Mouse (Mus musculus) forebrain, embryonic 16.5 days (tissue): ENCODE data around the gene Hlx. TPM values are rescaled to one million over a fixed set of nuclear protein-coding genes. Genes with fewer than 3 reads are reported as not detected.

ENCODE experiments used
- ATAC-seq: fragments of 200-750 bp; cut with Nextera tagmentation; 2 replicates; pipeline ENCODE4 v1.8.0; 2017; ENCODE audit warnings: mild to moderate bottlenecking, moderate library complexity
- H3K27ac ChIP-seq: fragments of 300-500 bp; sonication (generic); 2 replicates; pipeline ENCODE4 v1.5.1; 2014; ENCODE audit warnings: low read length, control low read depth
- H3K27me3 ChIP-seq: fragments of 300-500 bp; sonication (generic); replicated peaks from 2 replicates; pipeline ENCODE4 v1.6.1; 2014; ENCODE audit warnings: low read length; ENCODE audit not compliant: control insufficient read depth, insufficient read depth
- H3K36me3 ChIP-seq: fragments of 300-500 bp; sonication (generic); 2 replicates; pipeline ENCODE4 v1.6.1; 2014; ENCODE audit not compliant: control insufficient read depth, insufficient read depth
- H3K4me1 ChIP-seq: fragments of 300-500 bp; sonication (generic); replicated peaks from 2 replicates; pipeline ENCODE4 v1.6.1; 2014; ENCODE audit warnings: low read length; ENCODE audit not compliant: control insufficient read depth, insufficient read depth
- H3K4me2 ChIP-seq: fragments of 300-500 bp; sonication (generic); 2 replicates; pipeline ENCODE4 v1.6.1; 2014; ENCODE audit warnings: mild to moderate bottlenecking, low read length, control low read depth
- H3K4me3 ChIP-seq: fragments of 300-500 bp; sonication (generic); replicated peaks from 2 replicates; pipeline ENCODE4 v1.5.1; 2014; ENCODE audit warnings: mild to moderate bottlenecking, low read length, control low read depth
- H3K9ac ChIP-seq: fragments of 300-500 bp; sonication (generic); replicated peaks from 2 replicates; pipeline ENCODE4 v1.6.1; 2014; ENCODE audit warnings: low read depth, low read length, control low read depth
- H3K9me3 ChIP-seq: fragments of 300-500 bp; sonication (generic); 2 replicates; pipeline ENCODE4 v1.6.1; 2016; ENCODE audit warnings: low read length; ENCODE audit not compliant: control insufficient read depth
- WGBS: fragments of 180-500 bp; shearing (Covaris S2); extraction: QIAGEN DNeasy Blood & Tissue Kit; methylation state at CpG from one replicate; pipeline ENCODE4 v1.1.7; 2014; 5-methylcytosine and 5-hydroxymethylcytosine counted together
- polyA plus RNA-seq: library from polyadenylated mRNA; unstranded; fragments of >200 nt; fragmentation: Nextera tagmentation; extraction: Ambion mirVana; gene quantifications from 2 replicates; pipeline ENCODE4 v1.2.1, GENCODE M21; 2015

The Hlx gene
- polyA plus RNA-seq, 1 experiment from 2014 or later, result 1.8 TPM

- Histone ChIP-seq H3K4me3 (no peak overlapping the region), H3K9ac (no peak overlapping the region), H3K36me3 (no peaks in the 10 kb centered on the region), H3K27me3 (peaks cover 69% of the 10 kb centered on the region), H3K27ac (no peak overlapping the region), H3K4me1 (peaks cover 19% of the 10 kb centered on the region), H3K4me2 (no peak overlapping the region), H3K9me3 (no peaks in the 10 kb centered on the region)
- under 1% methylated on average over 27 of the region's 27 CpGs for WGBS
- no peak for ATAC-seq
Measured at GRCm38 (mm10) chr1:184734067-184734830, 1.8 kb upstream of the Hlx start.

- 2% methylated on average over 28 of the region's 28 CpGs for WGBS
- ATAC-seq, result no peak
- Histone ChIP-seq H3K27me3 (peaks cover 66% of the 10 kb centered on the region), H3K27ac (no peak overlapping the region), H3K36me3 (no peaks in the 10 kb centered on the region), H3K4me3 (no peak overlapping the region; the same call in 1 of the 2 replicates), H3K4me2 (no peak overlapping the region), H3K4me1 (peaks cover 19% of the 10 kb centered on the region), H3K9me3 (no peaks in the 10 kb centered on the region), H3K9ac (no peak overlapping the region)
Measured at GRCm38 (mm10) chr1:184733300-184734066, 1.1 kb upstream of the Hlx start.

- peaks cover 70% of the 10 kb centered on the region for H3K27me3 ChIP-seq
- peak overlapping the region; percentile 45 for H3K4me3 ChIP-seq
- H3K9me3 ChIP-seq, result no peaks in the 10 kb centered on the region
- no peak overlapping the region; the same call in 1 of the 2 replicates for H3K27ac ChIP-seq
- WGBS, result under 1% methylated on average over 83 of the region's 85 CpGs
- peaks cover 30% of the 10 kb centered on the region for H3K4me1 ChIP-seq
- H3K9ac ChIP-seq, result peak overlapping the region; percentile 55
- peak overlapping the region; percentile 71 for H3K4me2 ChIP-seq
- peak; percentile 41 for ATAC-seq
- H3K36me3 ChIP-seq, result no peaks in the 10 kb centered on the region
Measured at GRCm38 (mm10) chr1:184731644-184732545, 524 bp downstream of the Hlx start.

DNA sequence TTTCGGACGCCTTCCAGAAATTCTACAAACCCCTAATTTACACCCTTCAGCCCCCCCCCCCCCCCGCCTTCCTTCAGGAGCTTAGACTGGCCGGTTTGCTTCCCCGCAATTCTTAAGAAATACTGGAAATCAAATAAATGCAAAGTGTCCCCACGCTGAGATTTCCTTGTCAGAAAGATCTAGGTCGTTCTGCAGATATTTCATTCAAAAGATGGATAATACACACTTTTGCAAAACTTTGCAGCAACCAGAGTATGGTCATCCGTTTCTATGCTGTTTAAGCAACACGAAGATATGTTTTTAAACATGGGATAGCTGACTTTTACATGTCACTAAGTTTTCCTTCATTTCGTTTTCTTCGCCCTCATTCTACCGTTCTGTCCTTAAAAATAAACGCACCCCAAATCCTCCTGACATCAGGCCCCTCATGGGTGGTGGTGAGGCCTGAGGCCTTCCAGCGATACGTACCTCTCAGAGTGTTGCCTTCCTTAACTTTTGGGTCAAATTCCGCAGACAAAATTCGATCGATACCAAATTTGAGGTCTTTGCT, 1.3 kb downstream of the Hlx start:
- ATAC-seq, result no peak
- no peaks in the 10 kb centered on the region for H3K9me3 ChIP-seq
- peak overlapping the region; percentile 71 for H3K4me2 ChIP-seq
- H3K27ac ChIP-seq, result no peak overlapping the region
- H3K9ac ChIP-seq, result peak overlapping the region; percentile 55; the same call in 1 of the 2 replicates
- H3K4me3 ChIP-seq, result peak overlapping the region; percentile 45
- H3K4me1 ChIP-seq, result peaks cover 30% of the 10 kb centered on the region
- H3K36me3 ChIP-seq, result no peaks in the 10 kb centered on the region
- peaks cover 70% of the 10 kb centered on the region for H3K27me3 ChIP-seq
- 3% methylated on average over 18 of the region's 18 CpGs for WGBS

DNA sequence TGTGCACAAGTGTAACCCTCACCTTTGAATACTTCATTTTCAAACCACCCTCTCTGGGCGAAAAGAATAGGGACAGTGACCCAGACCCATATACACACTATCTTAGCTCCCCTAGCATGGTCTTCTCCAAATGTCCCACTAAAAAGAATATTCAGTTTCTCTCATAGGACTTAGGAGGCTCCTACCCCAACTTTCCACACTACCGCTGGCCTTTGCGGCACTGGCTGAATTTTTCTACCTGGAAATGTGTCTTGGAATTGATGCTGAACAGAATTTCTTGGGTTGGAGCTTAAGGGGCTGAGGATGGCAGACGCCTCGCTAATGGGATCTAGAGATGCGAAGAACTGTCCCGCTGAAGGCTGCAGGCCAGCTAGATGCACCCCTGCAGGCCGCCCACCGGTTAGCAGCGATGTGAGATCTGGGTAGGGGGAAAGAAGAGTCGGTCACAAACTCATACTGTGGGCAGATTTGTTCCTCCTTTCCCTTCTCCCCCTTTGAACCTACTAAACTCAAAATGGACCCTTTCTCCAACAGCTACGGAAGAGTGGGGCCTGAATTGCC, 1.9 kb downstream of the Hlx start:
- 4% methylated on average over 12 of the region's 12 CpGs for WGBS
- Histone ChIP-seq H3K36me3 (no peaks in the 10 kb centered on the region), H3K27ac (no peak overlapping the region), H3K9ac (no peak overlapping the region), H3K4me3 (no peak overlapping the region), H3K4me1 (peaks cover 30% of the 10 kb centered on the region), H3K27me3 (peaks cover 71% of the 10 kb centered on the region), H3K9me3 (no peaks in the 10 kb centered on the region), H3K4me2 (no peak overlapping the region)
- ATAC-seq, result no peak

GRCm38 (mm10) chr1:184729357-184730140, 2.9 kb downstream of the Hlx start:
- no peak overlapping the region for H3K27ac ChIP-seq
- H3K4me3 ChIP-seq, result no peak overlapping the region
- H3K9ac ChIP-seq, result no peak overlapping the region
- no peak overlapping the region for H3K4me2 ChIP-seq
- no peak for ATAC-seq
- H3K27me3 ChIP-seq, result peaks cover 73% of the 10 kb centered on the region
- H3K4me1 ChIP-seq, result peaks cover 30% of the 10 kb centered on the region
- 2% methylated on average over 19 of the region's 19 CpGs for WGBS
- H3K36me3 ChIP-seq, result no peaks in the 10 kb centered on the region
- H3K9me3 ChIP-seq, result no peaks in the 10 kb centered on the region

DNA sequence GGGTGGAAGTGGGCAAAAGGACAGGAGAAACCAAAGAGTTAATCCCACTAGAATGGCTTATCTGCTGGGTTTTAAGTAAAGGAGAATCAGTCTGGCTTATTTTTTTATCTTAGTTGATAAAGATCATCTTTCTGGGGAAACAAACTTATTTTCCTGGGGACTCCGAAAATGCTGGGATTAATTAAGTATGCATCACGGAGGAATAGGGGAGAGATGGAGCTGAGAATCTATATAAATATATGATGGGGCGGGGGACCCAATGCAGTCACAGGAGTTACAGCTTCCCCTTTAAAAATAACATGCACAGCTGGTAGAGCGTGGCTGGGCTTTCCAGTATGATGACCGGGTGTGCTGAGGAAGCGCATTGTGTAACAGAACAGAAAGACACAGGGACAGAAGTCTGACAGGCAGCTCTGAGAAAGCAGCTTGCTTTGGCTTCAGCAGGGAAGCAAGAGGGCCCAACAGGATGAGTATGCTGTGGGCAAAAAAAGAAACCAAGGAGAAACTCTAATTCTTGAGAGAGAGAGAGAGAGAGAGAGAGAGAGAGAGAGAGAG, 3.8 kb downstream of the Hlx start:
- Histone ChIP-seq H3K4me1 (peaks cover 30% of the 10 kb centered on the region), H3K36me3 (no peaks in the 10 kb centered on the region), H3K4me2 (no peak overlapping the region), H3K9ac (no peak overlapping the region), H3K27me3 (peaks cover 74% of the 10 kb centered on the region), H3K27ac (no peak overlapping the region), H3K9me3 (no peaks in the 10 kb centered on the region), H3K4me3 (no peak overlapping the region)
- WGBS, result 4% methylated on average over 6 of the region's 6 CpGs
- no peak for ATAC-seq
